In genomic region chr2:117417229-117417970, GRCm38 (mm10) we compare ENCODE assay signal across 17 mouse cellular contexts.
DNase-seq lines count a peak whose midpoint lies in the region; ATAC-seq and TF ChIP-seq lines count a peak whose summit lies in the region.
"Had no signal": no experiment of that assay in that cellular context is flagged by ENCODE, and none has a peak within 500 bp of the region (broad histone marks: within the 10 kb centered on the region; RNA-seq: fewer than 3 reads in every experiment).

No protein-coding gene starts in this region.

- peak; percentile 16; the same call in 1 of the 2 replicates for ATAC-seq in megakaryocyte, adult 5-6 weeks (ENCODE audit: poor library complexity, severe bottlenecking)
- ATAC-seq: liver, postnatal 0 days; Patski had no signal

- H3K4me3 ChIP-seq in layer of hippocampus, adult 2 months: no peak overlapping the region
- H3K4me3 ChIP-seq: forebrain, embryonic 12.5 days; limb, embryonic 12.5 days; neural tube, embryonic 13.5 days had no signal

- no peak for TF ChIP-seq CTCF in layer of hippocampus, adult 2 months (conservative IDR thresholded peaks at IDR 0.05)

- no peak for DNase-seq in layer of hippocampus, adult 2 months (ENCODE audit: low spot score in 2 of 2)
- DNase-seq in layer of hippocampus, adult 9-10 months (ENCODE audit: low spot score): no peak
- peak; percentile 50 to 59 for DNase-seq in CD8-positive naive resting alpha-beta T cell, adult 2 months (ENCODE audit: low read depth in 2 of 2, low spot score in 2 of 2)
- DNase-seq in thymus, adult 18-20 months: peak; percentile 60 to 82
- DNase-seq in cerebellum, postnatal 25 days: no peak
- DNase-seq in testis, postnatal 10 days (ENCODE audit: low spot score): no peak
- DNase-seq in urinary bladder, postnatal 10 days (ENCODE audit: low spot score): no peak
- DNase-seq: adrenal gland, adult 8-10 months; cerebellum, adult 18-20 months; gastrocnemius, postnatal 36 days; kidney, postnatal 25 days; liver, postnatal 0 days had no signal

- H3K27ac ChIP-seq in layer of hippocampus, adult 2 months: peak overlapping the region; percentile 46
- H3K27ac ChIP-seq: forebrain, embryonic 12.5 days; limb, embryonic 12.5 days; neural tube, embryonic 13.5 days had no signal

Comparison
In these comparisons a context has a peak if more than half of its experiments do, and no peak if none do; other contexts are left out.
1. DNase-seq: peak in CD8-positive naive resting alpha-beta T cell, adult 2 months (2 of 2) and thymus, adult 18-20 months (2 of 2); none in layer of hippocampus, adult 2 months (0 of 2), layer of hippocampus, adult 9-10 months (single experiment), cerebellum, postnatal 25 days (0 of 2), testis, postnatal 10 days (single experiment) and urinary bladder, postnatal 10 days (single experiment).